Mouse (Mus musculus): ENCODE measurements at regions not wholly inside any gene's neighbourhood (a gene's known extent, or its start where the extent isn't known, plus 50 kb on each side); places are given as distances from the start of the nearest gene placed in this dataset.

GRCm38 (mm10) chr7:113651696-113652095 is 114.1 kb upstream of the Spon1 start:
- no peak overlapping the region for H3K4me2 ChIP-seq (replicated peaks; ENCODE audit: low read depth, low read length)
- no peak overlapping the region for H3K27ac ChIP-seq (ENCODE audit: low read length)
- H3K4me1 ChIP-seq (ENCODE audit: control insufficient read depth, insufficient read depth, low read length), result no peaks in the 10 kb centered on the region
- ATAC-seq (ENCODE audit: insufficient number of reproducible peaks, insufficient read depth, low FRiP score, low read depth), result no peak
- WGBS, result 62% methylated on average over 1 of the region's 1 CpGs
- H3K4me3 ChIP-seq (ENCODE audit: low read depth, low read length), result no peak overlapping the region
- H3K9ac ChIP-seq (replicated peaks; ENCODE audit: low read depth, low read length), result no peak overlapping the region
- no peaks in the 10 kb centered on the region for H3K36me3 ChIP-seq (ENCODE audit: control insufficient read depth, insufficient read depth, low read length)
- H3K9me3 ChIP-seq (ENCODE audit: control insufficient read depth, low read depth, low read length), result no peaks in the 10 kb centered on the region
- no peaks in the 10 kb centered on the region for H3K27me3 ChIP-seq (ENCODE audit: control insufficient read depth, insufficient read depth, low read length)

DNA sequence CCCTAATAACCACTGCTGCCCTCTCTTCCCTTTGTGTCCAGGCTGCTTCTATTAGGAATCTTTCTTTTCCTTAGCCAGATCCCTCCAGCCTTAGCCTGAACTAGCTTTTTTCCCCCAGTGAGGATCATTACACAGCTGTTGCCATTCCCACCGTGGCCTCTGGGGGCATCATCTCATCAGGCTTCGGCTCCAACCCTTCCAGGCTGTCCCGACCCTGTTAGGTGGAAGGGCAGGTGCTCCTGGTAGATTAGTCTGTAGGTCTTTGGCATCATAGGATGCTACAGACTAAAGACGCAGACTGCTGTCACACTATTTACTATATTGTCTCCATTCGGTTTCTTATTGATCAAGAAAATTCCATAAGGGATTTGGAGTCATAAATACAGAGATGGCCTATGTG is 112.7 kb upstream of the Spon1 start:
- Histone ChIP-seq H3K4me3 (ENCODE audit: low read depth, low read length) (no peak overlapping the region), H3K4me1 (ENCODE audit: control insufficient read depth, insufficient read depth, low read length) (no peaks in the 10 kb centered on the region), H3K4me2 (replicated peaks; ENCODE audit: low read depth, low read length) (no peak overlapping the region), H3K9ac (replicated peaks; ENCODE audit: low read depth, low read length) (no peak overlapping the region), H3K27me3 (ENCODE audit: control insufficient read depth, insufficient read depth, low read length) (no peaks in the 10 kb centered on the region), H3K9me3 (ENCODE audit: control insufficient read depth, low read depth, low read length) (no peaks in the 10 kb centered on the region), H3K27ac (ENCODE audit: low read length) (no peak overlapping the region), H3K36me3 (ENCODE audit: control insufficient read depth, insufficient read depth, low read length) (no peaks in the 10 kb centered on the region)
- no peak for ATAC-seq (ENCODE audit: insufficient number of reproducible peaks, insufficient read depth, low FRiP score, low read depth)
- 26% methylated on average over 5 of the region's 5 CpGs for WGBS

DNA sequence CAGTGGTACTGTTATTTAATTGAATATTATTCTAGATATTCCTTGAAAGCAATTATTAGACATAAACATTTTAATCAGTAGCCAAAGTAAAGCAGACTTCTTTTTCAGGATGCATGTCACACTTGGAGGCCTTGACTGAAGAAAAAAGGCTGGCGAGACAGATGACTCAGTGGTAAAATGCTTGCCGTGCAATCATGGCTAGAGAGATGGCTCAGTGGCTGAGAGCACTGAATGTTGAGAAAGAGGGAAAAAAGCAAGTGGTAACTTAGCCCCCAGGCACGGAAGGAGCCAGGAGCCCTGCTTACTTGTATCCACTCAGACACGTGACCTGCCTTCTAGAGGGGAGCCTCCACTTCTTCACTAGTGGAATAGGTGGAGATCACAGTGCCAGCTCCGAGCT is 110.5 kb upstream of the Spon1 start:
- H3K27ac ChIP-seq (ENCODE audit: low read length), result no peak overlapping the region
- no peaks in the 10 kb centered on the region for H3K27me3 ChIP-seq (ENCODE audit: control insufficient read depth, insufficient read depth, low read length)
- 83% methylated on average over 5 of the region's 5 CpGs for WGBS
- H3K4me1 ChIP-seq (ENCODE audit: control insufficient read depth, insufficient read depth, low read length), result no peaks in the 10 kb centered on the region
- no peak for ATAC-seq (ENCODE audit: insufficient number of reproducible peaks, insufficient read depth, low FRiP score, low read depth)
- H3K4me3 ChIP-seq (ENCODE audit: low read depth, low read length), result no peak overlapping the region
- H3K36me3 ChIP-seq (ENCODE audit: control insufficient read depth, insufficient read depth, low read length), result no peaks in the 10 kb centered on the region
- no peaks in the 10 kb centered on the region for H3K9me3 ChIP-seq (ENCODE audit: control insufficient read depth, low read depth, low read length)
- H3K4me2 ChIP-seq (replicated peaks; ENCODE audit: low read depth, low read length), result no peak overlapping the region
- H3K9ac ChIP-seq (replicated peaks; ENCODE audit: low read depth, low read length), result no peak overlapping the region

GRCm38 (mm10) chr7:113672779-113673595 is 92.8 kb upstream of the Spon1 start:
- H3K4me2 ChIP-seq (replicated peaks; ENCODE audit: low read depth, low read length), result no peak overlapping the region
- 60% methylated on average over 18 of the region's 18 CpGs for WGBS

DNA sequence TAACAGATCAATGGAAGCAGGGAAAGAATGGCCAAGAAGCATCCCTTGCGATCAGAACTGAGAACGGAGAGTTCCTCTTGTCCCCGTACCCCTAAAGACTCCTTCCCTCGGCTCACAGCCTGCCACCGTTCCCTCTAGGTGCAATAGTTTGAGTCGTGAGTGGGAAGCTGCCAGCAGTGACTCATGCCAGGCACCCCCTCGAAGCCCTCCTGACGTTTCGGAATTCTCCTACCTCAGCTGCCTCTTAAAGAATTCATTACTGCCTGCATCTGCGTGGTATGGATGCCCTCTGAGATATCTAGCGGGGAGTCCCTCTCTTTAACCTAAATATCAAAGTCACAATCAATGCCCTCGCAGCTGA is 92.2 kb upstream of the Spon1 start:
- Histone ChIP-seq H3K4me1 (ENCODE audit: control insufficient read depth, insufficient read depth, low read length) (no peaks in the 10 kb centered on the region), H3K9ac (replicated peaks; ENCODE audit: low read depth, low read length) (no peak overlapping the region), H3K27me3 (ENCODE audit: control insufficient read depth, insufficient read depth, low read length) (no peaks in the 10 kb centered on the region), H3K9me3 (ENCODE audit: control insufficient read depth, low read depth, low read length) (no peaks in the 10 kb centered on the region; the same call in 1 of the 2 replicates), H3K27ac (ENCODE audit: low read length) (no peak overlapping the region), H3K4me3 (ENCODE audit: low read depth, low read length) (no peak overlapping the region), H3K4me2 (replicated peaks; ENCODE audit: low read depth, low read length) (no peak overlapping the region), H3K36me3 (ENCODE audit: control insufficient read depth, insufficient read depth, low read length) (no peaks in the 10 kb centered on the region)
- 79% methylated on average over 12 of the region's 12 CpGs for WGBS
- ATAC-seq (ENCODE audit: insufficient number of reproducible peaks, insufficient read depth, low FRiP score, low read depth), result no peak

More at GRCm38 (mm10) chr7:113672779-113673595, 92.8 kb upstream of the Spon1 start:
- no peak overlapping the region for H3K4me3 ChIP-seq (ENCODE audit: low read depth, low read length)
- no peaks in the 10 kb centered on the region; the same call in 1 of the 2 replicates for H3K9me3 ChIP-seq (ENCODE audit: control insufficient read depth, low read depth, low read length)
- no peak for ATAC-seq (ENCODE audit: insufficient number of reproducible peaks, insufficient read depth, low FRiP score, low read depth)
- H3K27ac ChIP-seq (ENCODE audit: low read length), result no peak overlapping the region
- H3K36me3 ChIP-seq (ENCODE audit: control insufficient read depth, insufficient read depth, low read length), result no peaks in the 10 kb centered on the region
- no peak overlapping the region for H3K9ac ChIP-seq (replicated peaks; ENCODE audit: low read depth, low read length)
- H3K4me1 ChIP-seq (ENCODE audit: control insufficient read depth, insufficient read depth, low read length), result no peaks in the 10 kb centered on the region
- no peaks in the 10 kb centered on the region for H3K27me3 ChIP-seq (ENCODE audit: control insufficient read depth, insufficient read depth, low read length)

DNA sequence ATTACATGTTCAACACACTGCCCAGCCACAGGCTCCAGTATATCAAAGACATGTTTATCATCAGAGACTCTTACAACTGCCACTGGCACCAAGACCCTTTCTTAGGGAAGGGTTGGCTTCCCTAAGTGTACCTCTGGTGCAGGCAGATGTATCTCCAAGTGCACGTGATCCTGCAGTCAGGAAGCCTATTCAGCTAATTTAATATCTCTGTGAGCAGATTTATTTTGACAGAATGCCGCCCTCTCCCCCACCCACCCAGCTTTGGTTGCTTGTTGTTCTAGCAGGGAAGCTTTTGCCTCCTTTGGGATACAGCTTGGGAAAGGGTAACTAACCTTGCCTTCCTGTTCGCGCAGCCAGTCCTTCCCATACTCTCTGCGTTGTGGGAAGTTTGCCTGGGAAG is 83.5 kb upstream of the Spon1 start:
- no peak overlapping the region for H3K4me3 ChIP-seq (ENCODE audit: low read depth, low read length)
- no peaks in the 10 kb centered on the region for H3K9me3 ChIP-seq (ENCODE audit: control insufficient read depth, low read depth, low read length)
- H3K27me3 ChIP-seq (ENCODE audit: control insufficient read depth, insufficient read depth, low read length), result no peaks in the 10 kb centered on the region
- no peaks in the 10 kb centered on the region; the same call in 1 of the 2 replicates for H3K4me1 ChIP-seq (ENCODE audit: control insufficient read depth, insufficient read depth, low read length)
- H3K27ac ChIP-seq (ENCODE audit: low read length), result no peak overlapping the region
- no peaks in the 10 kb centered on the region for H3K36me3 ChIP-seq (ENCODE audit: control insufficient read depth, insufficient read depth, low read length)
- H3K9ac ChIP-seq (replicated peaks; ENCODE audit: low read depth, low read length), result no peak overlapping the region
- H3K4me2 ChIP-seq (replicated peaks; ENCODE audit: low read depth, low read length), result no peak overlapping the region
- ATAC-seq (ENCODE audit: insufficient number of reproducible peaks, insufficient read depth, low FRiP score, low read depth), result no peak
- WGBS, result 77% methylated on average over 5 of the region's 5 CpGs

DNA sequence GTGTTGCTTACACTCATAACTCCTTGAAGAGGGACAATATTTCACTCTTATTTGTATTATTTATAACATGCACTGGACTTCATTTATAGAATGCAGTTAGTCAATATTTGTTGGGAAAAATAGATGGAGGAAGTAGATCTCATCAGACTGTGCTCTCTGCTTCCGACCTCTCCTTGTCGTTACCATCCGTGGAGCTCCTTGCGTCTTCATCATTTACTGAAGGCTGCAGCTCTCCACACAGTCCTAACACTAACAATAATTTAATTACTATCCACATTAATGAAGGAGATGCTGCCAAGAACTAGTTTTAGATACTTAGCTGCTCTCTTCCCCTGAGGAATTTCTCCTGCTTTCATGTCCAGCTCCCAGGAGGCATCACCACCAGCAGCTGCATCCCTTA is 80.4 kb upstream of the Spon1 start:
- H3K36me3 ChIP-seq (ENCODE audit: control insufficient read depth, insufficient read depth, low read length), result no peaks in the 10 kb centered on the region
- H3K4me3 ChIP-seq (ENCODE audit: low read depth, low read length), result no peak overlapping the region
- H3K27ac ChIP-seq (ENCODE audit: low read length), result no peak overlapping the region
- no peak for ATAC-seq (ENCODE audit: insufficient number of reproducible peaks, insufficient read depth, low FRiP score, low read depth)
- peaks cover 9% of the 10 kb centered on the region for H3K4me1 ChIP-seq (ENCODE audit: control insufficient read depth, insufficient read depth, low read length)
- no peaks in the 10 kb centered on the region for H3K9me3 ChIP-seq (ENCODE audit: control insufficient read depth, low read depth, low read length)
- no peaks in the 10 kb centered on the region for H3K27me3 ChIP-seq (ENCODE audit: control insufficient read depth, insufficient read depth, low read length)
- H3K4me2 ChIP-seq (replicated peaks; ENCODE audit: low read depth, low read length), result no peak overlapping the region
- WGBS, result 80% methylated on average over 4 of the region's 4 CpGs
- no peak overlapping the region for H3K9ac ChIP-seq (replicated peaks; ENCODE audit: low read depth, low read length)

- Histone ChIP-seq H3K27ac (ENCODE audit: low read length) (no peak overlapping the region), H3K27me3 (ENCODE audit: control insufficient read depth, insufficient read depth, low read length) (no peaks in the 10 kb centered on the region), H3K36me3 (ENCODE audit: control insufficient read depth, insufficient read depth, low read length) (no peaks in the 10 kb centered on the region), H3K9me3 (ENCODE audit: control insufficient read depth, low read depth, low read length) (no peaks in the 10 kb centered on the region), H3K4me3 (ENCODE audit: low read depth, low read length) (no peak overlapping the region), H3K9ac (replicated peaks; ENCODE audit: low read depth, low read length) (no peak overlapping the region), H3K4me1 (ENCODE audit: control insufficient read depth, insufficient read depth, low read length) (peaks cover 9% of the 10 kb centered on the region), H3K4me2 (replicated peaks; ENCODE audit: low read depth, low read length) (no peak overlapping the region)
- no peak for ATAC-seq (ENCODE audit: insufficient number of reproducible peaks, insufficient read depth, low FRiP score, low read depth)
- 78% methylated on average over 3 of the region's 3 CpGs for WGBS
Observed at GRCm38 (mm10) chr7:113686527-113686926, 79.3 kb upstream of the Spon1 start.

- no peak overlapping the region for H3K9ac ChIP-seq (replicated peaks; ENCODE audit: low read depth, low read length)
- no peaks in the 10 kb centered on the region for H3K9me3 ChIP-seq (ENCODE audit: control insufficient read depth, low read depth, low read length)
- H3K36me3 ChIP-seq (ENCODE audit: control insufficient read depth, insufficient read depth, low read length), result no peaks in the 10 kb centered on the region
- WGBS, result 70% methylated on average over 6 of the region's 6 CpGs
- H3K27me3 ChIP-seq (ENCODE audit: control insufficient read depth, insufficient read depth, low read length), result no peaks in the 10 kb centered on the region
- no peak for ATAC-seq (ENCODE audit: insufficient number of reproducible peaks, insufficient read depth, low FRiP score, low read depth)
- H3K4me3 ChIP-seq (ENCODE audit: low read depth, low read length), result no peak overlapping the region
- peaks cover 9% of the 10 kb centered on the region for H3K4me1 ChIP-seq (ENCODE audit: control insufficient read depth, insufficient read depth, low read length)
- no peak overlapping the region for H3K27ac ChIP-seq (ENCODE audit: low read length)
- no peak overlapping the region for H3K4me2 ChIP-seq (replicated peaks; ENCODE audit: low read depth, low read length)
Observed at GRCm38 (mm10) chr7:113687566-113687965, 78.2 kb upstream of the Spon1 start.

Data from stomach, embryonic 14.5 days (tissue).